Mouse (Mus musculus): ENCODE measurements at regions not wholly inside any gene's neighbourhood (a gene's known extent, or its start where the extent isn't known, plus 50 kb on each side); places are given as distances from the start of the nearest gene placed in this dataset.
"Not testable (repeated sequence)": the region's sequence is repeated elsewhere in the genome, so short reads cannot be mapped to it uniquely, and the experiment has no call there.

DNA sequence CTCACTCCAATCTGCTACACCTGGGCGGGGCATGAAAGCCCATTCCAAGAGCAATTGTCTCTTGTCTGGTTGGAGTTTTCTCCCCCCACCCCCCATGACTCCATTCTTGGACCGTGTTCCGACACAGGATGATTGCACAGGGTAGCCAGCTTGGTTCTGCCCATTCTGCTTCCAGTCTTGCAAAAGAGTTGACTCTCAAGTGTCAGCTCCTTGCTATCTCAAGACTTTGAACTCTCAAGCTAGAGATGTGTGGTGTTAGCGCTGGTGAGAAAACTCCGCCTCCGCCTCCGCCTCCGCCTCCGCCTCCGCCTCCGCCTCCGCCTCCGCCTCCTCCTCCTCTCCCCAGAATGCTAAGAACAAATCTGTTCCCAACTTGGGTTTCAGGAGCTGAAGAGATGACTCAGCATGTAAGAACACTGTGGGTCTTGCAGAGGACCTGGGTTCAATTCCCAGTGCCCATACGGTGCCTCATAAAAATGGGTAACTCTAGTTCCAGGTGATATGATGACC lies 135.1 kb downstream of the Bcat1 start:
- intact Hi-C loops (cut with DNase I): no loop called here
- no peak for DNase-seq

DNA sequence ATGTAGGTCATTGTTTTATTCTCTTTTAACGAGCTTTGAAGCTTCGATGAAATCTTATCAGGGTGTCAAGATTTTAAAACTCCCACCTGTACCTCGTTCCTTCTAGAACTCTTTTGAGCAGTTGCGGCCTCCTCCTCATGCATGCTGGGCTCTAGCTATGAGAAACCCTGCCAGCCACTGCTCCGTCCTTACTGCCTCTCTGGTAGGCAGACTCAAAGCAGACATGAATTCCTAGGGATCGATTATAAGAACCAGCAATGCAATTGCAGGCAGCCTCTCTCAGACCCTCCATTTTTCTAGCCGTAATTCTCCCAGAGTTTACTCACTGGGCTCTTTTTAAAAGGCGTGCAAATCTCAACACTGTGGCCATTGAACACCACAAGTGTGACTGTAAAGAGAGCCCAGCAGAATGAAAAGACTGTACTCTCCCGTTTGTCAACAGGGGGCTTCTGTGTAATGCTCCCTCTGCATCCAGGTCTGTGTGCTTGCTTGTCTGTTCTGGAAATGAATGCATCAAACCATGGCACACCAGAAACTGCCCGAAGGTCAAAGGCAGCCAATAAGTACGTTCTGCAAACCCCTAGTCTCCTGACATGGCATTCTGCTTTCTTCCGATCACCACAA lies 137.3 kb downstream of the Bcat1 start:
- DNase-seq: no peak
- intact Hi-C loops (cut with DNase I): no loop called here

DNA sequence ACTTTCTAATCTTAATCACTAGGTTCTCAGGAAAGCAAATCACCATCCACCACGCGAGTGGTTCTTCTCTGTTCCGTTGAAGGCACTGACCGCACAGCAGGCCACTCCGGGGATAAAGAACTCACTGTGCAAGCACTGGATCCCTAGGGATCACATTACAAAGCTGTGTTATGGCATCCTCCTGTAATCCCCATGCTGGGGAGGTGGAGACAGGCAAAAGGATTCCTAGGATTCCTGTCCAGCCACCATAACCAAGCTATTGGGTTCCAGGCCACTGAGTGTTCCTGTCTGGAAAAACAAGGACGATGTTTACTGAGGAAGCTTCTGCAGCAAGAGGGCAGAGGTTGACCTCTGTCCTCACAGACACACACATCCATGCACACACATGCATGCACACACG lies 138.8 kb downstream of the Bcat1 start:
- DNase-seq: no peak
- intact Hi-C loops (cut with DNase I): no loop called here

DNA sequence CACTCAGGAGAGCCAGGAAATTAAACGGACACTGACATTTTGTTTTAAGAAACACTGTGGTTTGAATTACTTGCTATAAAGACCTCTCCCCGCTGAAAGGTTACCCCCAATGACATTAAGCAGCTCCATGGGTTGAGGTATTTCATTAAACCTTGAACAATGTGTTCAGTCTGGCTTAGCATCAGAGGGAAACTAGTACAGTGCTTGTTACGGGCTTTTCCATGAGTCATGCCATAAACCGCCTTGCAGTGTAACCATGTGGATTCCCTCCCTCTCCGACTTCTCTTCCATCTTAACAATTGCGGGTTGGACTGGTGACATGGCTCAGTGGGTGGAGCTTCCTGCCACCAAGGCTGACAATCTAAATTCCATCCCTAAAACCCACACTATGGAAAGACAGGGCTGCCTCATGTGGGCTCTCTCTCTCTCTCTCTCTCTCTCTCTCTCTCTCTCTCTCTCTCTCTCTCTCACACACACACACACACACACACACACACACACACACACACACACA lies 142.2 kb downstream of the Bcat1 start:
- intact Hi-C loops (cut with DNase I): no loop called here
- DNase-seq: no peak

DNA sequence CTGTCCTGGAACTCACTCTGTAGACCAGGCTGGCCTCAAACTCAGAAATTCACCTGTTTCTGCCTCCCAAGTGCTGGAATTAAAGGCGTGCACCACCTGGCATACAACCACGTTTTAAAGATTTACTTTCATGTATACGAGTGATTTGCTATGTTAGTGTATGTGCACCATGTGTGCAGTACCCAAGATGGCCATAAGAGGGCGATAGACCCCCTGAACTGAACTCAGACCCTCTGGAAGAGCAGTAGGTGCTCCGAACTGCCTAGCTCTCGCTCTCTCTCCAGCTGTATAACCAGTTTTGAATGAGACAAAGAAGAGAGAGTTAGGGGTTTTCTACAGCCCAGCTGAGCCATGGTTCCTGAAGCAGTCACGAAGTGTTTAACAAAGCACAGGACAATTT lies 143.6 kb downstream of the Bcat1 start:
- intact Hi-C loops (cut with DNase I): no loop called here
- DNase-seq: no peak

DNA sequence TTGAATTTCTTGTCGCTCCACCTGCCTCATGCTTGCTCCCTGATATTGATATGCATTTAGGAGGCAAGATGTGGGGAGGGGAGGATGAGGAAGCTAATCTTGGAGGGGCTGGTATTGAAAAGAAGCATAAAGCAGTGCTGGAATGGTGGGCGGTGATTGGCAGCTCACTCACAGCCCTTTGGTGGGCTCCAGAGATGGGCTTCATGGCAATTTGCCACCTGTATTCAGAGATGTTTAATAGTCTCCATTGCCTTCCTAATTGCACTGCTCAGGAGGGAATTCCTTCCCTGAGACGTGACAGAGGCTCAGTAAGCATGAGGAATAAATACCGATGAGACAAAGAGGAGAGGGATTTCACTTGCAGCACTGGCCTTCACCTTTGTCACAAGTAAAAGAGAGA lies 146.0 kb downstream of the Bcat1 start:
- no peak for DNase-seq
- intact Hi-C loops (cut with DNase I): no loop called here

DNA sequence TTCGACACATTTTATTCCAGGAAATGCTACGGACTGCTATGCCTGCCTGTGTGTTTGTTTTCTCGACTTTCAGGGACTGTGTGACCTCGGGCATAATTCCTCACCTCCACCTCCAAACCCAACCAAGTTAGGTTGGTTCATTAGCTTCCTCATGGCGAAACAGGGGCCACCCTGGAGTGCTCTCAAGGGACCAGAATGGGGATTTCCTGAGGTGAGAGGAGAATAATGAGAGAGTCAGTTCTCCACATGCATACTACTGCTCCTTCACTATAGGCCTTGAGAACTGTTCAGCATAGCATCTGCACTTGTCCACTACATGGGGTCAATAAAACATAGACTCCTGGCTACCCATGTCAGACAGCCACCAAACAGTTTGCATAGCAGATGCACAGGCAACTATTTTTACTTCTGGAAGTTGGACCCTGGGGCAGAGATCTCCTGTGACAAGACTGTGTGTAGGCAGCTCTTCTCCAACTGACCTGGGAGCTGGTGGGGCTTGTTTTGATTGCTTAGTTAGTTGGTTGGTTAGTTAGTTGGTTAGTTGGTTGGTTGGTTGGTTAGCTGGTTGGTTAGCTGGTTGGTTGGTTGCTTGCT lies 146.6 kb downstream of the Bcat1 start:
- intact Hi-C loops (cut with DNase I): no loop called here
- no peak for DNase-seq

DNA sequence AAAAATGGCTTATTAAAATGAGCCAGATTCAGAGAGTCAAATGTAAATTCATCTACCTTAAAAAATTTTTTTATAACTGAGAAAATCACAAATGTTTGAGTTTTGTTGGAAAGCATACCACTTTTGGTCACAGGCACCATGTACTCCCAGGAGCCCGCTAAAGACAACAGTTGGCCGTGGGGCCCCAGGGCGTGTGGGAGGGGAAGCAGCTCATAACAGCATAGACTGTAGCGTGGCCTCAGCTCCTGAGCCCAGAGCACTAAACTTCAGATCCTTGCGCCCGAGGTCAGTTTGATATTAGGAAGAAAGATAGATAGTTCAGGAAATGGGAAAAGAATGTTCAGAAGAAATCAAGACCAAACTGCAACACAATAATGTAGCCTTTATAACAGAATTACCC lies 145.8 kb upstream of the Sox5 start:
- intact Hi-C loops (cut with DNase I): no loop called here

DNA sequence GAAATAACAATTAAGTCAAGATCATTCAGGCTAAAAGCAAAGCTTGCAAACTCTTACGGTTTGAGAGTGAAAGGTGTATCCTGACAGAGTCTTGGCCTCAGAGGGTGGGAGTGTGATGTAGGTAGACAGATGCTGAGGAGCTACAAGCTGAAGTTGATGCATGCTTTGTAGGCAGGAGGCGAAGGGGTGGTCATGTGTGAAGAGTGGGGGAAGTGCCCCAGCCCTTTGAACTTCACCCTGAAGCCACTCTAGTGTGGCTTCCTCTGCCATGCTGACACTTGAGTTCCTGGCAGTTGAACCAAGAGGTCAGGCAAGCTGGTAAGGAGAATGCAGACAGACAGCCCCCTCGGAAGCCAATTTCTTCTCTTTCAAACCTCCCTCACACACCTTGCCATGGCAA lies 141.0 kb upstream of the Sox5 start:
- DNase-seq: no peak
- intact Hi-C loops (cut with DNase I): no loop called here

More for the DNA sequence above, 145.8 kb upstream of the Sox5 start:
- DNase-seq: no peak

DNA sequence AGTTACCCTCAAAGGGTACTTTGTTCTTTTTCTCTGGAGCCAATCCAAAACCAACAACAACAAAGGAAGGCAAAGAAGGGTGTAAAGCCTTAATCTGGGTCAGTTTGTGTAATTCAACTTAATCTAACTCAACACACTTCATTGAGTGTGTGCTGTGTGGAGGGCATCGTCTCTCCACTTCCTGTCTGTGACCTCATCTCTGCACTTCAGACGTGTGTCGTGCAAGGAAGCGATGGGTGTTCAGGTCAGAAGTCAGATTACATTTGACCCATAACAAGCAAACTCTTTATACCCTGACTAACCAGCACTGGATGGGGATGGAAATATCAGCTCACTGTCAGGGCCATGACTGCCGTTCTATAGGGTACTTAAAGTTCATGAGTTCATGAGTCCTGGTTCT lies 138.0 kb upstream of the Sox5 start:
- intact Hi-C loops (cut with DNase I): no loop called here
- no peak for DNase-seq

DNA sequence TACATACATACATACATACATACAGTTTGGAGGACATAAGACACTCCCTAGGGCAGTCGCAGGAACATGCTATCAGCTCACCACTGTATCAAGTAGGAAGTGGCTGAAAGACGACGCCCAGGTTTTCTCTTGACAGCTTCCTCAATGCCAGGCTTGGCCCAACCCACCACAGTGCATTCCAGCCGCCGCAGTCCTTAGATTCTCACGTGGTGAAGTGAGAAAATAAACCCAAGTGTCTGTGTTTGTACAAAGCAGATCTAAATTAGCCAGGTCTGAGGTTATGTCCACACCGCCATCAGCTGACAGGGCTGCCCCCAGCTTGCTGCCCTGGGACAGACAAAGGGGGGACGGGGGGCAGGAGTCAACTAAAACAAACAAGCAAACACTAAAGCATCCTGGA lies 135.4 kb upstream of the Sox5 start:
- DNase-seq: no peak
- intact Hi-C loops (cut with DNase I): no loop called here

DNA sequence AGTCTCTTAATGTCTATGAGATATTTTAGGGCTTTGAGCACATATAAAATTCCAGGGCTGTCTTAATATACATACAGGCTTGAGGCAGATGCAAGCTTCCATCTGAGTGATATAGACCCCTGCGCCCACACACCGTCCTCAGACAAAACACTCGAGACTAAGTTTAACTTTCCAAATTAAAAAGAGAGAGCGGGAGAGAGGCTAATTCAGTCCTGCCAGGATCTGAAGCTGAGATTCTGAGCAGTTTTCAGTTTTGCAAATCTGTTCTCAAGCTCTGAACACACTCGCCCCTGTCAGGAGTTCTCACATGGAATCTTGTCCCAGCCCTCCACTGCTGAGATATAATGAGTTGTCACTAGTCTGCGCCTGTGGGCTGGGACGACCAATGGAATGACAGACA lies 130.0 kb upstream of the Sox5 start:
- intact Hi-C loops (cut with DNase I): no loop called here
- no peak for DNase-seq

DNA sequence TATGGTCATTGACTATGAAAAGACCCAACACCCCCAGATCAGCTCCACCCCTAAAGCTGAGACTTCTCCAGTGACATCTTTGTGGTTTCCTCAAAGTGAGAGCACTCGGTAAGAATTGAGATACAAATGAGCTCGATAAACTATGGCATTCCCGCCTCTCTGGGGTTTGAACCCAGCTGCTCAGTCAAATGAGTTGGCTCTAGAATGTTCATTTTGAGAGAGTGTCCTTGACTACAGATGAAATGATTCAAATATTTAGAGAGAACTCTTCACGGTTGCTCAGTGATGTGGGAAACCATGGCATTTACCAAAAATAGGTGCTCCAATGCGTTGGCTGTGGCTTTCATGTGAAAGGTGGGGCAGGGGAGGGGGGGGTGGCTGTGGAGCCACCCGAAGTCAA lies 128.6 kb upstream of the Sox5 start:
- intact Hi-C loops (cut with DNase I): no loop called here

DNA sequence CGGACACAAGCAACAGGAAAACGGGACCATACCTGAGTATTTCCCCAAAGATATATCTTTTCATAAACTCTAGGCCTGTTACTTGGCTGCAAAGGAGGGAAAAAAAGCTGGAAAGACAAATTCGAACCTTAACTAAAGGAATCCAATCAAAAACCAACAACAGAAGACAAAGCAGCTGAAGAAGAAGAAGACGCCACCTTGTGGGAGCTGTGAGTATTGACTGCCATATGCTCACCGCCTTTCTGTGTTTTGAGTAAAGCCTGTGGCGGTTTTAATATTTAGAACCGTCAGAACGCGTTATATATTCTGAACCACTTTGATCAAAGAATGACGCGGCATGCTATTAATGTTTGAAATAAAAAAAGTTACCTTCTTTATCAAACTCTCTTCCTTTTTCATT lies 126.9 kb upstream of the Sox5 start:
- DNase-seq: no peak
- intact Hi-C loops (cut with DNase I): no loop called here

More for the DNA sequence above, 128.6 kb upstream of the Sox5 start:
- no peak for DNase-seq

DNA sequence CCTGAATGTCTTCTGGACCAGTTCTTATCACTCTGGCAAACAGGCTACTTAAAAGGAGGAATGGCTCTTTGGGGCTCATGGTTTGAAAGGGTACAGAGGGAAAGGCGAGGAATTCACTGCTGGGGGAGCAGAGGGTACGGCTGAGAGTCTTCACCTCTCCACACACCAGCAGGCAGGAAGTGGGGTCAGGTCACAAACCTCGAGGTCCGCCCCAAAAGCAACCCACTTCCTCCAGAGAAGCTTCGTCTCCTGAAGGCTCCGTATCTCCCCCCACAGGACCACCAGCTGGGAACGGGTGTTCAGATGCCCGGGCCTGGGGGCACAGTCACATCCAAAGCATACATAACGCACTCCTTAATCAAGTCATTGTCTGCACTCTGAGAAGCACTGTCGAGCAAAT lies 121.4 kb upstream of the Sox5 start:
- intact Hi-C loops (cut with DNase I): no loop called here
- DNase-seq: no peak

DNA sequence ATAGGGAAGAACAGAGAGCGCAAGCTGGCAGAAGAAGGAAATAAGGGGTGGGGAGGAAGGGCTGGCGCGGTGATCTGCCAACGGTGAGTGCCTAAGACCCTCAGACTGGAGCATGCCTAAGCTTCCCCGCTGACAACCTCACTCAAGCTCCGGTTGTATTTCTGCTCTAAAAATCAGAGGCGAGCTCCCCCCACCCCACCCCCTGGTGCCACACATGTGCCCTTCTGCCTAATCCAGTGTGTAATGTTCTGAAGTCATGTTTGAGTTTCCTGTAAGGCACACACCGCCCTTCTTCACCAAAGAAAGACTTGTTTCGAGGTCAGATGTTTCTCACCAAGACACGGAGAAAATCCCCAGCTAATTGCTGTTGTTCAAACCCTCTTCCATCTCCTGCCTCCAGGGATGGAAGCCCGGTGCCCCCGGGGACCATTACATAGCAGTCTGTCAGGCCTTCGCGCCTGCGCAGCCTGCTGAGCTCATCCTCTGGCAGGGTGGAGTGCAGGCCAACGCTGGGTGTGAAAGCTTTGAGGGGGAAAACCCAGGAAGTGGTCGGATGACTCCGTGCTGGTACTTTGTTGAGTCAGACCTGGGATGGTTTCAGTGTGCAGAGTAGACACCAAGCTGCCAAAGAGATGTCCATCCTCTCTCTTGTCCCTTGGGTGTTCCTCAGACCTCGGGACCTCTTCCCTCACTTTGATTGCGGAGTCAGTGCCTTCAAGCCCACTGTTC lies 120.7 kb upstream of the Sox5 start:
- DNase-seq: peak; percentile 33 to 38
- intact Hi-C loops (cut with DNase I): no loop called here

DNA sequence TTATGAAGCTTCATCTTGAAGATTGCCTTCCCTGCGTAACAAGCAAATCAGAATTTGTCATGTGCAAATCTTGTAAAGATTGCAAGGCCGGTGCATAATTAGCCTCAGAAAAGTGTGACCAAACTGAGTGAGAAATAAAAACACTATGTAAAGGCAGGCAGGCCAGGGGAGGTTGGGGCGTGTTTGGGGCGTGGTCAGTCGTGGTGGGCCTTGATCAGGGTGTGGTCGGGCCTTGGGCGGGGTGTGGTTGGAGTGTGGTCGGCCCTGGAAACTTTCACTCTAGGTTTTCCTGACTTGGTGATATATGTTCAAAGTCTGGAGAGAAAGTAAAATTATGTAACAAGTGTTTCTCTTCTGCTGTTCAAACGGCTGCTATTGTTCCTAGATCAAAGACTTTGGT lies 120.0 kb upstream of the Sox5 start:
- no peak for DNase-seq
- intact Hi-C loops (cut with DNase I): no loop called here

DNA sequence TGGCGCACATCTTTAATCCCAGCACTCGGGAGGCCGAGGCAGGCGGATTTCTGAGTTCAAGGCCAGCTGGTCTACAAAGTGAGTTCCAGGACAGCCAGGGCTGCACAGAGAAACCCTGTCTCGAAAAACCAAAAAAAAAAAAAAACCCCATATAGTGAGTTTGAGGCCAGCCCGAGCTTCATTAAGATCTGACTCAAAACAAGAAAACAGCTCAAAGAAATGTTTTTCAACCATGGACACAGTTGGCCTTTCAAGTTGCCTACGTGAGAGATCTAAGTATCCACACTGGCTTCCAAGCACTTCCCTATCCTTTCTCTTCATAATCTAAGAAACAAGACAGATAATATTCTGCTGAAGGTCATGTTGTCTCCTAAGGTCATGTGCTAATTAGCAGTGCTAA lies 119.1 kb upstream of the Sox5 start:
- DNase-seq; intact Hi-C loops (cut with DNase I): not testable (repeated sequence)

DNA sequence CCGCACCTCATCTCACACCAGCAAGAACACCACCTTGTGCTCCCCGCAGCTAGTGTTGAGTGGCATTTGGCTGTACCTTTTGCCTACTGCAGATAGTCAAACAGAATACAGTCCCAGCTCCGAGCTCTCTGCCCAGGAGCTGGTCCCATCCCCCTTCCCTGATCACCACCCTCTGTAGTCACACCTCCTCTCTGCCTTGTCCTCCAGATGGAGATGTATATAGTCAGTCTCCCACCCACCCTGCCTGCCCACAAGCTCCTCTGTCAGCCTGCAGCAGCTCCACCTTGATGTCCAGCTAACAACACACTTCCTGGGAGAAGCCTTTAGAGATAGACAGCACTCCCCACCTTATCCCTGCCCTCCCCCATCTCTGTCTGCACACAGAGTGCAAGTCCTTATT lies 115.7 kb upstream of the Sox5 start:
- intact Hi-C loops (cut with DNase I): no loop called here
- no peak for DNase-seq

DNA sequence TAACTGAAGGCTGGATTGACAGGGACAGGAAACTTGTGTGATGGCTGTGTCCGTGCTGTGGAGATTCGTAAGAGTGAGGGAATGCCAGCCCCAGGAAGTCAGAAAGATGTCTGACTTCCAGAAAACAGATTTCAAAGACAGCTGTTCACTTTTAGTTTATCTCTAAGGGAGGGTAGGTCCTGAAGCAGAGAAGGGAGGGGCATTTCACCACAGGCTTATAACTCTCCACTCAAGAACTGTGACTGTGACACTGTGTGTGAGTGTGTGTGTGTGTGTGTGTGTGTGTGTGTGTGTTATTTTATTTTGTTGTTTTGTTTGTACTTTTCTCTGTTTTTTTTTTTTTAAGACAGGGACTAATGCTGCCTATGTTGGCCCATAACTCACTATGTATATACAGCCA lies 109.1 kb upstream of the Sox5 start:
- intact Hi-C loops (cut with DNase I): no loop called here
- DNase-seq: no peak

DNA sequence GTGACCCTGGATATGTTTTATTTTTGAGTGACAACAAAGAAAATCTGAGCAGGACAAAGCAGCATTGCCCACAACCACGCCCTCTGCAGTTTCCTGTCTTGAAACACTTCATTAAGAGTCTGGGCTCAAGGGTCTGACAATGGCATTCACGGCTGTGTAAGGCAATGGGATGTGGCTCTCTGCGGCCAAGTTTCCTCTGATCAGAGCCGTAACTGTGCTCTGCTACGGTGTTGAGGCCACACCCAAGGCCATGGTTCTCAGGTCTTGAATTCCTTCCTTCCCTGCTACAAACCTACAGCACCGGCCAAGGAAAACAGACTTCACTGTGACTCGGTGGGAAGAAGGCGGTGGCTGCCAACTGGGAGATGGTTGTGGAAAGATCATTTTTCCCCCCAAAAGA lies 108.4 kb upstream of the Sox5 start:
- intact Hi-C loops (cut with DNase I): no loop called here
- no peak for DNase-seq

DNA sequence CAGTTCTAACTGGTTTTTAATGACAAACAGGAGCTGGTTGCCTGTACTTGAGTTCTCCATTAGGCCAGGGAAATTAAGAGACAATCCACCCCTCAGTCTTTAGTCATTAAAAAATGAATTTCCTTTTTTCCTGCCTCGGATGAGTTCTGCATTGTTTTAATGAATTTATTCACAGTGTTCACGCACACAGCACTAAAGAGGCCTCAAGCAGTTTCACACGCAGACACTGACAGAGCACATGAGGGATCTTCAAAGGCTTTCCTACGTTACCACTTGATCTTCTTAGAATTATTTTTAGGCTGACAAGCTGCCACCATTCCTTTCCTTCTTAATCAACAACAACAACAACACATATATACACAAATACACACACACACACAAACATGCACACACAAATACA lies 101.3 kb upstream of the Sox5 start:
- intact Hi-C loops (cut with DNase I): no loop called here
- no peak for DNase-seq

Measured in gastrocnemius, postnatal 36 days (tissue).